Mouse (Mus musculus) frontal cortex, postnatal 10 days (tissue): Measurements from ENCODE around the gene Prss42.
"Not testable (repeated sequence)": the region's sequence is repeated elsewhere in the genome, so short reads cannot be mapped to it uniquely, and the experiment has no call there.

ENCODE experiments used
- DNase-seq, 2 experiments: peaks; one replicate each; pipeline ENCODE4 v3.0.0; 2022; ENCODE audit warnings: low spot score in 2 of 2, mixed read lengths in 1 of 2

Prss42 gene

DNA sequence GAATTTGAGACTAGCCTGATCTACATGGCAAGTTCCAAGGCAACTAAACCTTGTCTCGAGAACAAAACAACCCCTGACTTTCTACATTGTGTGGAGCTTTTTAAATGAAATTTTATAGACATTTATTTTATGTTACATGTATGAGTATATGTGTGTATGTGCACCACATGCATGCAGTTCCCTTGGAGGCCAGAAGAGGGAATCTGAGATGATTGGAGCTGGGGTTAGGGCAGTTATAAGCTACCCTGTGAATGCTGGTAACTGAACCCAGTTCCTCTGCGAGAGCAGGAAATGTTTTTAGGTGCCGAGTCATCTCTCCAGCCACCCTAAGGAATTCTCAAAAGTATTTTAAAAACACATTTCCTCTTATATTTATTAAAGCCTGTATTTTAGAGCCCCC, 9.8 kb upstream of the Prss42 start:
- DNase-seq = no peak

DNA sequence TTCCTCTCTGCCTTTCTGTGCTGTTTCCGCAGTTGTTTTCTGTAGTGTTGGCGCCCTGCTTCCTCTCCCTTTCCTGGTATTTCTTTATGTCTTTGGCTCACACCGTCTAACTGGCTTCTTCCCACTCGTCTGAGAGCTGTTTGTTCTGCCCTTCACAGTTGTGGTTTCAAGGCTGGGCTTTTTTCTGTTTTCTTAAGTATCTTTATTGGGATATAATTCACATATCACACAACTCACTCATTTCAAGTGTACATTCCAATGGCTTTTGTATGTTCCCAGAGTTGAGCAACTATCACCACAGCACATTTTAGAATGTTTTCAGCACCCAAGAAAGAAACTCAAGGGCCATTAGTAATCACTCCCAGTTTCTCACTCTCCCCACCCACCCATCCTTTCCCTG, 7.5 kb upstream of the Prss42 start:
- DNase-seq = no peak

DNA sequence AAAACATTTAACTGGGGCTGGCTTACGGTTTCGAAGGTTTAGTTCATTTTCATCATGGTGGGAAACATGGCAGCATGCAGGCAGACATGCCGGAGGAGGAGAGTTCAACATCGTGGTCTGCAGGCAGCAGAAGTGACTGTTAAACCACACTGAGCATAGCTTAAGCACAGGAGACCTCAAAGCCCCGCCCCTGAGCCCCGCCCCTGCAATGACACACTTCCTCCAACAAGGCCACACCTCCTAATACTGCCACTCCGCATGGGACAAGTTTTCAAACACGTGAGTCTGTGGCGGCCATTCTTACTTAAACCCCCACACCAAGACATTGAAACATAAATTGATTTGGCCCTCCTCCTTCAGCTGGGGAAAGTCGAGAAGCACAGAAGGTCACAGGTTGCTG, 953 bp upstream of the Prss42 start:
- no peak for DNase-seq

DNA sequence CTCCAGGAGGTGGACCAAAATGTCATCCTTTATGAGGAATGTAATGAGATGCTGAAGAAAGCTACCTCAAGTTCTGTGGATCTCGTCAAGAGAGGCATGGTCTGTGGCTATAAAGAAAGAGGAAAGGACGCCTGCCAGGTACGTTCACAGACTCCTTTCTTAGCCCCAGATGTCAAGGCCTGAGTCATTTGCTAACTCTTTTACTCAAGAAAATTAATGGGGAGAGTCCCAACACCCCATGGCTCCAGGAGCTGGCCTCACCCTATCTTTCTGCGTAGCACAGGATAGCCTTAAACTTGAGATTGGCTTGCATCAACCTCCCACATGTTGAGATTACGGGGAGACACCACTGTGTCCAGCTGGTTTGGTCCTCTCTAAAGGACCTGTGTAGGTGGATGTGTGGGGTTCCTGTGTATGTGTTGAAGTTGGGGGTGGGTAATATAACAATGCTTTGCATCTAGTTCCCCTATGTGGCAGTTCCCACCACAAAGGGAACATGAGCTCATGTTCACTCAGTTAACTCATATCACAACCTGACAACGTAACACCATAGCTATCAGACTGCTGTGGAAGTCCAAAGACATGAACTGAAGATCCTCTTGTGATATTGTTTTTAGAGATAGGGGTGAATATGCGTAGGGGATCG, 3.0 kb downstream of the Prss42 start:
- DNase-seq = no peak

DNA sequence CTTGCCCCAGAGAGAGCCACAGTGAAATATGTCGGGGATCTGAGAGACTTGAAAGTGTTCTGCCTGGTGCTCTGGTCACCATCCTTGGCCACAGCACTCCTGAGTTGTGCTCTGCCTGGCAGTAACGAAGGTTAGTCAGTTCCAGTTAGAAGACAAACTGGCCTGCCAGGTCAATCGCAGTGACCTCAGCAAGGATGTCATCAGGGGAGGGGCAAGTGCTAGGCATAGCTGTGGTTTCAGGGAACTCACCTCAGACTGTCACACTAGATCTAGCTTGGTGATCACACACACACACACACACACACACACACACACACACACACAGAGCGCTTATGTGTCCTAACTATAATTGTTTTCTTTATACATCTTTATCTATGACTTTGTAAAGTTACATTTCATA, 5.3 kb downstream of the Prss42 start:
- no peak for DNase-seq

- no peak for DNase-seq
These were observed 12.1 kb downstream of the Prss42 start for GRCm38 (mm10) chr9:110810051-110810450.

DNA sequence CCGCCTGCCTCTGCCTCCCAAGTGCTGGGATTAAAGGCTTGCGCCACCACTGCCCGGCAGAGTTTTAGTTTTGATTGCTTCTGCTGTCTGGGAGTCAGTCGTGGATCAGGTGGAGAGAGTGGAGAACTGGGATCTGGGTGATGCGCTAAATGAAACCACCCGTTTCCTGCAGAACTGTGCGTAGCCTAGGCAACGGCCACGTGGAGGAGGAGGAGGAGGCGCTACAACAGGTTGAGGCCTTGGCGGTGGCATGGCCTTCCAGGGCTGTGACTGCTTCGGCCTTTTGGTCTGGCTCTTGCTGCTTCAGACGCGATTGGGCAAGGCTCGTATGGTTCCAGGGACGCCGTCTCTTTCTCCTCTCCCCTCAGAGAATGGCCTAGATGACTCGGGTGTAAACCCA, 15.8 kb downstream of the Prss42 start, which contains the start of gene Prss44:
Prss44 (plus strand) TSS at position 206 of the 400 bp plus-strand sequence.
- no peak for DNase-seq

DNA sequence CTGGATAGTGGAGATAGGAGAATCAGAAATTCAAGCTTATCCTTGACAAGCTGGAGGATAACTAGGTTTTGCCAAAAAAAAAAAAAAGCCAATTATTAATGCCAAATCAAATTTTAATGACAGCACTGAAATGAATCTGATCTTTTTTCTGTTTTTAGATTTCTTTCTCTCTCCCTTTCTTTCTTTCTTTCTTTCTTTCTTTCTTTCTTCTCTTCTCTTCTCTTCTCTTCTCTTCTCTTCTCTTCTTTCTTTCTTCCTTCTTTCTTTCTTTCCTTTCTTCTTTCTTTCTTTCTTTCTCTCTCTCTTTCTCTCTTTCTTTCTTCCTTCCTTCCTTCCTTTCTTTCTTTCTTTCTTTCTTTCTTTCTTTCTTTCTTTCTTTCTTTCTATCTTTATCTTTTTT, 22.6 kb downstream of the Prss42 start:
- DNase-seq = not testable (repeated sequence)

DNA sequence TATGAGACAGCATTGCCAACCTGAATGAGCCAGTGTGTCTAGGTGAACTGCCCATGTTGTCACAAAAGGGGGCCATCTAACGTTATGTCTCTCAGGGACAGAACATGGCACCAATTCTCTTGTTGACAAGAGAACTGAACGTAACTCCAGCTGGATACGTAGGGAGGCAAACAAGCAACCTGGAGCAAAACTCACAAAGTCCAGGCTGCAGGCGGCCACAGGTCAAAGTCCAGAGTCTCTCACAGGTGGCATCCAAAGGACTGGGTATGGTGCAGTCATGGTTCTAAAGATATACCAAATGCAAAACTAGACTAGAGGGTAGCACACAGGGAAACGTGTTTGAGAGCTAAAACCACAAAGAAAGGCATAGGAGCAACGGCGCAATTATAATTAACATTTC, 23.5 kb downstream of the Prss42 start:
- DNase-seq = no peak

DNA sequence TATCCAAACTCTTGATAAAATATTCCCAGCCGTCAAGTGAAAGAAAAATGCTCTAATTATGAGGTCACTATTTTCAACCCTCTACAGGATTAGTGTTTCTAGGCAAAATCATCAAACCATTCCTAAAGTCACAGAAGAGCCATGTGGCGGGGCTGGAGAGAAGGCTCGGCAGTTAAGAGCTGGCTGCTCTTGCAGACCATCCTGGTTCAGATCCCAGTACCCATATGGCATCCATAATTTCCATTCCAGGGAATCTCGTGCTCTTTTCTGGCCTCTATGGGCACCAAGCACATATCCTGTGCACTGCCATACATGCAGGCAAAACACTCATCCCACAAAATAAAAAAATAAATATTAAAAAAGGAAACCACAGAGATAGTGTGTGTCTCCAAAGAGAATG, 27.5 kb downstream of the Prss42 start:
- no peak for DNase-seq

DNA sequence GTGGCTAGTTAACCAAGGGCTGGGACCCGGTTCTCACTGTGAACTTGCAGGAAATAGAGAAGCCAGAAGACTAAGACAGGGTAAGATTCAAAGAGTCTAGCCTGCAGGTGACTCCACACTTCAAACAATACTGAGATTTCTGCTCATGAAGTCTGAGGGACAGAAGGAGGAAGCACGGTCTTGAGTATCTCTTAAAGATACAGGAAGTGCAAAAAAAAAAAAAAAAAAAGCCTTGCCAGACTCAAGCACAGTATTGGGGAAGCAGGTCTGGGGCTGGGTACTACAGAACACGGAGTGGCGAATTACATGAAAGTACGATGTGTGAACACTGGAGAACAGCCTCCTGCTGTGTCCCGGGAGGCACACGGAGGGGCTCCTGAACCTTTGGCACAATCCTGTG, 27.9 kb downstream of the Prss42 start:
- no peak for DNase-seq

DNA sequence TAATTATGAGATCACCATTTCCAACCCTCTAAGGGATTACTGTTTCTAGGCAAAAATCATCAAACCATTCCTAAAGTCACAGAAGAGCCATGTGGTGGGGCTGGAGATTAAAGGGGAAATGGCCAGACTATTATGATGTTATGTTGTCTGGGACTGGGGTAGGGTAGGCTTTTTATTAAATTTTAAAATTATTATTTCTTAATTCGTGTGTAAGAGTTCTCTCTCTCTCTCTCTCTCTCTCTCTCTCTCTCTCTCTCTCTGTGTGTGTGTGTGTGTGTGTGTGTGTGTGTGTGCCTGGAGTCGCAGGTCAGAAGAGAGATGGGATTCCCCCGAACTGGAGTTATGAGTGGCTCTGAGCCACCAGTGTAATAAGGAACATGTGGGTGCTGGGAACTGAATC, 28.4 kb downstream of the Prss42 start, which contains the start of gene Prss43:
Prss43 (plus strand) TSS at position 301 of the 400 bp plus-strand sequence.
- DNase-seq = no peak

DNA sequence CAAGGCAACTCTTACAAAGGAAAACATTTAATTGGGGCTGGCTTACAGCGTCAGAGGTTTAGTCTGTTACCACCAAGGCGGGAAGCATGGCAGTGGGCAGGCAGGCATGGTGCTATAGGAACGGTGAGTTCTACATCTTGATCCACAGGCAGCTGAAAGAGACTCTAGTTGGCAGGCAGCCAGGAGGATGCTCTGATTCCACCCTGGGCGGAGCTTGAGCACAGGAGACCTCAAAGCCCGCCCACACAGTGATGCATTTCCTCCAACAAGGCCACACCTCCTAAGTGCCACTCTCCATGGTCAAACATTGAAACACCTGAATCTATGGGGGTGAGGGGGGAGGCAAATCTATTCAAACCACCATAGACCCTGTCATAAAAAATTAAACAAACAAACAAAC, 35.1 kb downstream of the Prss42 start:
- DNase-seq = no peak

- no peak for DNase-seq
These were observed 36.4 kb downstream of the Prss42 start, which contains the start of gene Prss45 for GRCm38 (mm10) chr9:110834411-110834810. Prss45 (plus strand) TSS chr9:110834588.

- no peak for DNase-seq
These were observed 37.0 kb downstream of the Prss42 start for GRCm38 (mm10) chr9:110834961-110835360.

- DNase-seq = peak in 1 of 2 experiments; percentile 41
These were observed 38.1 kb downstream of the Prss42 start for GRCm38 (mm10) chr9:110836112-110836511.

DNA sequence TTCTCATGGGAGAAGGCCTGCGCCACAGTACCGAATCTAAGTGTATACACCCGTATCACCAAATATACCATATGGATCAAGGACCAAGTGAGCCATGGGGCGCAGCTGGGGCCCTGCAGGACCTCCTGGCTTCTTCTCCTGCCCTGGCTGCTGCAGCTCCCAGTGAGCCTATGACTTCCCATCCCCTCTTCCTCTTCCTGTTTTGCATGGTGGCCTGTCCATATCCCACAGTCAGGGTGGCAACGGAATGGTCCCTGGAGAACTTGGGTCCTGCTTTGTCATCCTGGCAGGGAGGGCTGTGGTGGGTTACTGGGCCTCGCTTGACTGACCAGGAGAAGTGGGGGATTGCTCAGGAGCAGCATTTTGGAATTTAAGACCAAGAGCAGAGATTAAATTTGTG, 42.9 kb downstream of the Prss42 start:
- DNase-seq = no peak

DNA sequence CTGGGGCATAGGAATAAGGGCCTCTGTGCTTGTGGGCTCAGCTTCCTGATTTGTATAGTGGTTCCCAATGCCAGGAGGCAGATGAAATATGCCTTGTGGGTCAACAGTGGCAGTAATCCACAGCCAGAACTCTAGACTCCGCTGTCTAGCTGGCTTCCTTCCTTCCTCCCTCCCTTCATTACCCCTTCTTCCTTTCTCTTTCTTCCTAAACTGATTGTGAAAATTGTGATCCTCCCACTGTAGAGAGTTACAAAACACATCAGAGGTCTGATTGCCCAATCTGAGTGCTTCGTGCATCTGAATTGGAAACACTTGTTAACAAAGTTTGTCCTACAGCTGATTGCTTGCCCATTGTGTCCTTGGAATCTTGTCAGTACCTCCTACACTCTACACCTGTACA, 43.5 kb downstream of the Prss42 start:
- DNase-seq = no peak

DNA sequence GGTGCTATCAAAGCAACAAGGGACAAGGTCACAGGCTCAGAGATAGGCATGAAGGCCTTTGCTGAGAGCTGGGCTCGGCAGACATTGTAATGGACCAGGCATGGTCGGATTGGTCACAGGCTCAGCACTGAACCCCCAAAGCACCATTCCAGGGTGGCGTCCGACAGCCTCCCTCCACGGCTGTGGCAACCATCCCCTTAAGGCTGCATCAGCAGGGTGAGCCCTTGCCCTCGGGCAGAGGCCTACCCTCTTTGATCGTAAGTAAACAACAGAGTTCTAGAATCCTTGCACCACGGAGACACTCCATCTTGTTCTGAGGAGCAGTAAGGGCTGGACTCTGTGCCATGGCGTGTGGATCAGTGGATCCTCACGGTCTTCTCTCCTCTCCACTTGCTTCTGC, 46.2 kb downstream of the Prss42 start, which contains the start of gene Prss46:
Prss46 (plus strand) TSS at position 301 of the 400 bp plus-strand sequence.
- DNase-seq = no peak

- no peak for DNase-seq
These were observed 51.2 kb downstream of the Prss42 start for GRCm38 (mm10) chr9:110849162-110849561.
